Mouse (Mus musculus): ENCODE measurements around the gene Jun. TPM values are rescaled to one million over a fixed set of nuclear protein-coding genes. Genes with fewer than 3 reads are reported as not detected.

The Jun gene
- total and polyA plus RNA-seq, 3 experiments = not detected

GRCm38 (mm10) chr4:95049884-95050517 lies 2.0 kb downstream of the Jun start:
- no peaks in the 10 kb centered on the region for H3K4me1 ChIP-seq (ENCODE audit: control insufficient read depth in 1 of 2, insufficient read depth in 2 of 2, low read length in 2 of 2)
- no peak for DNase-seq (ENCODE audit: low read depth, low spot score)
- no peak overlapping the region for H3K9ac ChIP-seq (ENCODE audit: control insufficient read depth, low read depth, low read length, poor library complexity, severe bottlenecking)
- no peaks in the 10 kb centered on the region for H3K27me3 ChIP-seq (ENCODE audit: control insufficient read depth in 1 of 2, insufficient read depth in 2 of 2, low read length in 2 of 2)
- H3K36me3 ChIP-seq (ENCODE audit: control insufficient read depth in 1 of 2, insufficient read depth in 2 of 2, low read length in 2 of 2) = no peaks in the 10 kb centered on the region
- no peaks in the 10 kb centered on the region for H3K9me3 ChIP-seq (replicated peaks; ENCODE audit: insufficient read depth, low read length)
- no peak for TF ChIP-seq MYB (IDR thresholded peaks at IDR 0.05; ENCODE audit: low read depth, low read length)
- no peak for TF ChIP-seq KAT2A (conservative IDR thresholded peaks at IDR 0.05; ENCODE audit: low read depth, low read length)
- no peaks in the 10 kb centered on the region for H3K79me2 ChIP-seq (ENCODE audit: control insufficient read depth, insufficient read depth, low read length, poor library complexity)
- no peak overlapping the region for H3K27ac ChIP-seq (ENCODE audit: control insufficient read depth, low read depth, low read length)
- H3K4me3 ChIP-seq (ENCODE audit: control insufficient read depth in 1 of 2, insufficient read depth in 1 of 2, low read depth in 2 of 2, low read length in 2 of 2) = no peak overlapping the region

GRCm38 (mm10) chr4:95049153-95049552 lies 2.9 kb downstream of the Jun start:
- Histone ChIP-seq H3K9me3 (replicated peaks; ENCODE audit: insufficient read depth, low read length) (no peaks in the 10 kb centered on the region), H3K9ac (ENCODE audit: control insufficient read depth, low read depth, low read length, poor library complexity, severe bottlenecking) (no peak overlapping the region), H3K27me3 (ENCODE audit: control insufficient read depth in 1 of 2, insufficient read depth in 2 of 2, low read length in 2 of 2) (no peaks in the 10 kb centered on the region), H3K27ac (ENCODE audit: control insufficient read depth, low read depth, low read length) (no peak overlapping the region), H3K4me3 (ENCODE audit: control insufficient read depth in 1 of 2, insufficient read depth in 1 of 2, low read depth in 2 of 2, low read length in 2 of 2) (no peak overlapping the region), H3K36me3 (ENCODE audit: control insufficient read depth in 1 of 2, insufficient read depth in 2 of 2, low read length in 2 of 2) (no peaks in the 10 kb centered on the region), H3K4me1 (ENCODE audit: control insufficient read depth in 1 of 2, insufficient read depth in 2 of 2, low read length in 2 of 2) (no peaks in the 10 kb centered on the region), H3K79me2 (ENCODE audit: control insufficient read depth, insufficient read depth, low read length, poor library complexity) (no peaks in the 10 kb centered on the region)
- TF ChIP-seq RCOR1 (IDR thresholded peaks at IDR 0.05; ENCODE audit: low read depth, low read length) (no peak), HCFC1 (IDR thresholded peaks at IDR 0.05; ENCODE audit: low read depth, low read length) (no peak), POLR2A (IDR thresholded peaks at IDR 0.05; ENCODE audit: control insufficient read depth in 1 of 2, insufficient read depth in 1 of 2, low read depth in 1 of 2, low read length in 2 of 2, poor library complexity in 1 of 2) (no peak), TCF12 (IDR thresholded peaks at IDR 0.05; ENCODE audit: low read depth, low read length) (no peak), NRF1 (IDR thresholded peaks at IDR 0.05; ENCODE audit: insufficient read depth, low read depth, low read length, poor library complexity, severe bottlenecking) (no peak), ZKSCAN1 (IDR thresholded peaks at IDR 0.05; ENCODE audit: low read depth, low read length) (no peak), ETS1 (IDR thresholded peaks at IDR 0.05; ENCODE audit: low read depth, low read length) (no peak), MAX (IDR thresholded peaks at IDR 0.05; ENCODE audit: low read length) (no peak), CHD1 (IDR thresholded peaks at IDR 0.05; ENCODE audit: low read depth, low read length) (no peak), MYB (IDR thresholded peaks at IDR 0.05; ENCODE audit: low read depth, low read length) (no peak), POLR2AphosphoS2 (IDR thresholded peaks at IDR 0.05; ENCODE audit: low read length) (no peak), ZNF384 (IDR thresholded peaks at IDR 0.05; ENCODE audit: low read depth, low read length) (no peak)
- DNase-seq (ENCODE audit: low read depth, low spot score) = no peak

- Histone ChIP-seq H3K4me3 (ENCODE audit: control insufficient read depth in 1 of 2, insufficient read depth in 1 of 2, low read depth in 2 of 2, low read length in 2 of 2) (no peak overlapping the region), H3K9me3 (replicated peaks; ENCODE audit: insufficient read depth, low read length) (no peaks in the 10 kb centered on the region), H3K4me1 (ENCODE audit: control insufficient read depth in 1 of 2, insufficient read depth in 2 of 2, low read length in 2 of 2) (no peaks in the 10 kb centered on the region), H3K36me3 (ENCODE audit: control insufficient read depth in 1 of 2, insufficient read depth in 2 of 2, low read length in 2 of 2) (no peaks in the 10 kb centered on the region), H3K27me3 (ENCODE audit: control insufficient read depth in 1 of 2, insufficient read depth in 2 of 2, low read length in 2 of 2) (no peaks in the 10 kb centered on the region), H3K9ac (ENCODE audit: control insufficient read depth, low read depth, low read length, poor library complexity, severe bottlenecking) (no peak overlapping the region), H3K79me2 (ENCODE audit: control insufficient read depth, insufficient read depth, low read length, poor library complexity) (no peaks in the 10 kb centered on the region), H3K27ac (ENCODE audit: control insufficient read depth, low read depth, low read length) (no peak overlapping the region)
- TF ChIP-seq ZC3H11A (IDR thresholded peaks at IDR 0.05; ENCODE audit: low read depth, low read length) (no peak), USF2 (IDR thresholded peaks at IDR 0.05; ENCODE audit: borderline replicate concordance in 1 of 2, insufficient read depth in 1 of 2, low read depth in 1 of 2, low read length in 2 of 2) (no peak), ZKSCAN1 (IDR thresholded peaks at IDR 0.05; ENCODE audit: low read depth, low read length) (no peak), E2F4 (IDR thresholded peaks at IDR 0.05; ENCODE audit: borderline replicate concordance, low read depth, low read length) (no peak), ETS1 (IDR thresholded peaks at IDR 0.05; ENCODE audit: low read depth, low read length) (no peak), ZNF384 (IDR thresholded peaks at IDR 0.05; ENCODE audit: low read depth, low read length) (no peak), MAX (IDR thresholded peaks at IDR 0.05; ENCODE audit: low read length) (no peak), POLR2A (IDR thresholded peaks at IDR 0.05; ENCODE audit: control insufficient read depth in 1 of 2, insufficient read depth in 1 of 2, low read depth in 1 of 2, low read length in 2 of 2, poor library complexity in 1 of 2) (no peak), KAT2A (conservative IDR thresholded peaks at IDR 0.05; ENCODE audit: low read depth, low read length) (no peak), RAD21 (IDR thresholded peaks at IDR 0.05; ENCODE audit: low read depth, low read length) (no peak), RCOR1 (IDR thresholded peaks at IDR 0.05; ENCODE audit: low read depth, low read length) (no peak), UBTF (IDR thresholded peaks at IDR 0.05; ENCODE audit: borderline replicate concordance, insufficient read depth, low read depth, low read length) (no peak), MAZ (IDR thresholded peaks at IDR 0.05; ENCODE audit: low read depth, low read length) (no peak), CHD2 (IDR thresholded peaks at IDR 0.05; ENCODE audit: low read length) (no peak), CTCF (IDR thresholded peaks at IDR 0.05 in 2 of 3, conservative IDR thresholded peaks at IDR 0.05 in 1 of 3; ENCODE audit: control insufficient read depth in 1 of 3, insufficient read depth in 1 of 3, low read depth in 2 of 3, low read length in 3 of 3, poor library complexity in 1 of 3, severe bottlenecking in 1 of 3) (no peak), MAFK (IDR thresholded peaks at IDR 0.05; ENCODE audit: borderline replicate concordance, low read depth, low read length) (no peak), TAL1 (IDR thresholded peaks at IDR 0.05; ENCODE audit: low read length) (no peak), TBP (IDR thresholded peaks at IDR 0.05; ENCODE audit: low read depth, low read length) (no peak)
- no peak for DNase-seq (ENCODE audit: low read depth, low spot score)
Measured at GRCm38 (mm10) chr4:95048731-95049100, 3.3 kb downstream of the Jun start.

Data from MEL (cell line).